In genomic region chr2:62606205-62606604, GRCm38 (mm10) we compare ENCODE assay signal across 16 mouse cellular contexts.
"Had no signal": no experiment of that assay in that cellular context is flagged by ENCODE, and none has a peak within 500 bp of the region (broad histone marks: within the 10 kb centered on the region; RNA-seq: fewer than 3 reads in every experiment).

No protein-coding gene starts in this region.

- ATAC-seq: liver, postnatal 0 days; lung, postnatal 0 days; midbrain, embryonic 13.5 days; midbrain, embryonic 15.5 days had no signal

- H3K27me3 ChIP-seq: liver, embryonic 15.5 days; lung, embryonic 15.5 days; midbrain, embryonic 13.5 days; midbrain, embryonic 15.5 days; neural tube, embryonic 13.5 days; neural tube, embryonic 15.5 days had no signal

- H3K36me3 ChIP-seq: lung, embryonic 15.5 days; midbrain, embryonic 13.5 days; midbrain, embryonic 15.5 days; neural tube, embryonic 13.5 days; neural tube, embryonic 15.5 days had no signal

- DNase-seq: liver, postnatal 0 days; lung, adult 2 months; lung, postnatal 14 days; lung, postnatal 36 days; retina, postnatal 1 day; right cerebral cortex, adult 18-20 months; thymus, adult 18-20 months; thymus, postnatal 14 days; thymus, postnatal 36 days had no signal
